Mouse (Mus musculus): ENCODE measurements at regions not wholly inside any gene's neighbourhood (a gene's known extent, or its start where the extent isn't known, plus 50 kb on each side); places are given as distances from the start of the nearest gene placed in this dataset.

GRCm38 (mm10) chrX:163669886-163670285 is 91.2 kb downstream of the Rnf138rt1 start:
- peak; percentile 1 for DNase-seq

All from cerebellum, adult 9-11 months (tissue).